Mouse (Mus musculus) hindbrain, embryonic 10.5 days (tissue): Measurements from ENCODE around the gene H60b. TPM values are rescaled to one million over a fixed set of nuclear protein-coding genes. Genes with fewer than 3 reads are reported as not detected.
"Not testable (repeated sequence)": the region's sequence is repeated elsewhere in the genome, so short reads cannot be mapped to it uniquely, and the experiment has no call there.

Experiments used
- DNase-seq: peaks from one replicate; pipeline ENCODE4 v3.0.0-alpha.2; 2017; ENCODE audit warnings: low spot score
- H3K27ac ChIP-seq: fragments of 300-500 bp; sonication (generic); 2 replicates; pipeline ENCODE4 v1.5.1; 2016; ENCODE audit warnings: mild to moderate bottlenecking, moderate library complexity
- H3K27me3 ChIP-seq: fragments of 300-500 bp; sonication (generic); 2 replicates; pipeline ENCODE4 v1.6.1; 2016; ENCODE audit warnings: mild to moderate bottlenecking; ENCODE audit not compliant: poor library complexity, insufficient read depth, severe bottlenecking
- H3K36me3 ChIP-seq: fragments of 300-500 bp; sonication (generic); 2 replicates; pipeline ENCODE4 v1.6.1; 2016; ENCODE audit warnings: mild to moderate bottlenecking, moderate library complexity
- H3K4me1 ChIP-seq: fragments of 300-500 bp; sonication (generic); replicated peaks from 2 replicates; pipeline ENCODE4 v1.6.1; 2016; ENCODE audit warnings: mild to moderate bottlenecking
- H3K4me3 ChIP-seq: fragments of 300-500 bp; sonication (generic); 2 replicates; pipeline ENCODE4 v1.5.1; 2016; ENCODE audit warnings: mild to moderate bottlenecking, moderate library complexity
- H3K9me3 ChIP-seq: fragments of 300-500 bp; sonication (generic); 2 replicates; pipeline ENCODE4 v1.6.1; 2016; ENCODE audit warnings: mild to moderate bottlenecking, moderate library complexity
- WGBS: fragments of 180-500 bp; shearing (Covaris S2); methylation state at CpG from one replicate; pipeline ENCODE4 v1.1.7; 2016; 5-methylcytosine and 5-hydroxymethylcytosine counted together
- polyA plus RNA-seq: library from polyadenylated mRNA; unstranded; fragments of >200 nt; fragmentation: Nextera tagmentation; extraction: Ambion mirVana; gene quantifications from 2 replicates; pipeline ENCODE4 v1.2.1, GENCODE M21; 2016

The H60b gene
- polyA plus RNA-seq: 1.6 and 1.9 TPM in 2 replicates

GRCm38 (mm10) chr10:22158310-22158999 lies at the start of gene H60b, which contains the start of gene Raet1e:
Gene H60b (plus strand): TSS chr10:22158586.
Gene Raet1e (plus strand): TSS chr10:22158569.
- peak; percentile 74 for DNase-seq
- Histone ChIP-seq H3K27me3 (peaks cover 93% of the 10 kb centered on the region), H3K27ac (peak within 1 kb of the TSS; percentile 77), H3K4me3 (peak within 1 kb of the TSS; percentile 56), H3K4me1 (peaks cover 24% of the 10 kb centered on the region)
- not testable (repeated sequence) for H3K36me3 ChIP-seq, H3K9me3 ChIP-seq
- WGBS: under 1% methylated on average over 48 of the region's 48 CpGs

DNA sequence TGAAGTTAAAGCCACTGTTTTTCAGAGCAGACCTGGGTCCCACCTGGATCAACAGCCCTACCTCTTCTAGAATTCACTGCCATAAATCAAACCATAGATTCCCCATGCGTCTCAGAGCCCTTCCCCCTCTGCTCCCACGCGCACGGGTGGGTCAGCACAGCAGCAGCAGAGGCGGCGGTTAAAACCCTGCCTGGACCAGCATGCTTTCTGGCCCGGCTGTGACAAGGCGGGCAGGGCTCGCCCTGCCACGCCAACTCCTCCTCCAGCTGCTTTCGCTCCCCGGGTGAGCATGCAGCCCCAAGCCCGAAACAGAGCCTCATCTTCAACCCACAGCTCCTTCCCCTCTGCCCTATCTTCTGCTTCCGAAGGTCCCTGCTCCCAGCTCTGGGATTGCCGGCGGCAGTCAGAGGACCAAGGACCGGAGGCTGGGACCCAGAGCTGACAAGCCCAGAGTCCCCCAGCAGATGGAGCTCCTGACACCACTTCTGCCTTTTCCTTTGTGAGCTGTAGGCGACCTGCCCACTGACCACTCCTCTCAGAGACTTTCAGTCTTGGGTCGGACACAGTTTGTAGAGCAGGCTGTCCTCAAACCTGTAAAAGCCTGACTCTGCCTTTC lies 17.6 kb upstream of the H60b start:
- DNase-seq: peak; percentile 89
- peaks cover 2% of the 10 kb centered on the region; the same call in 1 of the 2 replicates for H3K36me3 ChIP-seq
- peaks cover 3% of the 10 kb centered on the region for H3K4me1 ChIP-seq
- peak overlapping the region; percentile 83 for H3K27ac ChIP-seq
- peaks cover 6% of the 10 kb centered on the region; the same call in 1 of the 2 replicates for H3K9me3 ChIP-seq
- WGBS: 1% methylated on average over 19 of the region's 19 CpGs
- peak overlapping the region; percentile 57 for H3K4me3 ChIP-seq
- peaks cover 5% of the 10 kb centered on the region; the same call in 1 of the 2 replicates for H3K27me3 ChIP-seq

- not testable (repeated sequence) for H3K4me3 ChIP-seq, H3K27me3 ChIP-seq, H3K27ac ChIP-seq, H3K4me1 ChIP-seq, H3K36me3 ChIP-seq, H3K9me3 ChIP-seq
- peak; percentile 57 for DNase-seq
- WGBS: 88% methylated on average over 1 of the region's 1 CpGs
Measured at GRCm38 (mm10) chr10:22142194-22142593, 16.2 kb upstream of the H60b start.

GRCm38 (mm10) chr10:22142926-22143325 lies 15.5 kb upstream of the H60b start:
- DNase-seq: no peak

DNA sequence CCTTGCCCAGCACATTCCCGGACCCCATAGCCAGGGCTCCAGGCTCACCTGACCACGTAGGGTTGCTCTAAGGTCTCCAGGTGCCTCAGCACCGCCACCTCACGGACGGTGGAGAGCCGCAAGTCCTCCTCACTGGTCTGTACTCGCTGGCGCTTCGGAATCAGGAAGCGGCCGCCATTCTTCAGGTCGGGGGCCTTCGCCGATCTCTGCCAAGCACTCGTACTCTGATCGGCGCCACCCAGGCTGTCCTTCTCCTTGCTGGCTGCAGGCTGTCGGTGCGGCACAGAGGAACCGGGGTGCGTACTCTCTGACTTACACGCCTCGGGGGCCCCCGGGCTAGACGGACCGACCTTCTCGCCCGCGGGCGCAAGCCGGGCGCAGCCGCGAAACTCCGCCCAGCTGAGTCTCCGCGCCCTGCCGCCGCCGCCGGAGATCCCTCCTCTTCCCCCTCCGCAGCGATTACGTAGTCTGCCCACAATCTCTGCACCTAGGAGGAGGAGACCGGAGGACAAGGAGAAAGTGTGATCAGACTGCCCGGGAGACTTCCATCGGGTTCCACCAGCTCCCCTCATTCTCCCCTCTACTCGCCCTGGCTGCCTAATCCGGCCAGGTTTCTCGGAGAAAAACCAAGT lies 9.8 kb upstream of the H60b start:
- H3K9me3 ChIP-seq: no peaks in the 10 kb centered on the region
- peak overlapping the region; percentile 93 for H3K27ac ChIP-seq
- H3K4me3 ChIP-seq: peak overlapping the region; percentile 75
- peaks cover 29% of the 10 kb centered on the region for H3K4me1 ChIP-seq
- peaks cover 10% of the 10 kb centered on the region for H3K36me3 ChIP-seq
- H3K27me3 ChIP-seq: peaks cover 45% of the 10 kb centered on the region
- under 1% methylated on average over 50 of the region's 50 CpGs for WGBS
- peak; percentile 86 for DNase-seq

More at GRCm38 (mm10) chr10:22142926-22143325, 15.5 kb upstream of the H60b start:
- Histone ChIP-seq H3K36me3 (peaks cover 10% of the 10 kb centered on the region), H3K9me3 (peaks cover 3% of the 10 kb centered on the region; the same call in 1 of the 2 replicates), H3K4me1 (peaks cover 3% of the 10 kb centered on the region), H3K4me3 (no peak overlapping the region), H3K27ac (no peak overlapping the region), H3K27me3 (peaks cover 5% of the 10 kb centered on the region; the same call in 1 of the 2 replicates)
- 71% methylated on average over 5 of the region's 5 CpGs for WGBS

- Histone ChIP-seq H3K27ac (peak within 1 kb of the TSS; percentile 93), H3K27me3 (peaks cover 51% of the 10 kb centered on the region), H3K9me3 (no peaks in the 10 kb centered on the region), H3K36me3 (peaks cover 10% of the 10 kb centered on the region), H3K4me1 (peaks cover 32% of the 10 kb centered on the region), H3K4me3 (peak within 1 kb of the TSS; percentile 75)
- WGBS: under 1% methylated on average over 37 of the region's 37 CpGs
- DNase-seq: peak; percentile 69
Measured at GRCm38 (mm10) chr10:22149073-22149690, 9.2 kb upstream of the H60b start, which contains the start of gene E030030I06Rik. Gene E030030I06Rik (minus strand): TSS chr10:22149270.

DNA sequence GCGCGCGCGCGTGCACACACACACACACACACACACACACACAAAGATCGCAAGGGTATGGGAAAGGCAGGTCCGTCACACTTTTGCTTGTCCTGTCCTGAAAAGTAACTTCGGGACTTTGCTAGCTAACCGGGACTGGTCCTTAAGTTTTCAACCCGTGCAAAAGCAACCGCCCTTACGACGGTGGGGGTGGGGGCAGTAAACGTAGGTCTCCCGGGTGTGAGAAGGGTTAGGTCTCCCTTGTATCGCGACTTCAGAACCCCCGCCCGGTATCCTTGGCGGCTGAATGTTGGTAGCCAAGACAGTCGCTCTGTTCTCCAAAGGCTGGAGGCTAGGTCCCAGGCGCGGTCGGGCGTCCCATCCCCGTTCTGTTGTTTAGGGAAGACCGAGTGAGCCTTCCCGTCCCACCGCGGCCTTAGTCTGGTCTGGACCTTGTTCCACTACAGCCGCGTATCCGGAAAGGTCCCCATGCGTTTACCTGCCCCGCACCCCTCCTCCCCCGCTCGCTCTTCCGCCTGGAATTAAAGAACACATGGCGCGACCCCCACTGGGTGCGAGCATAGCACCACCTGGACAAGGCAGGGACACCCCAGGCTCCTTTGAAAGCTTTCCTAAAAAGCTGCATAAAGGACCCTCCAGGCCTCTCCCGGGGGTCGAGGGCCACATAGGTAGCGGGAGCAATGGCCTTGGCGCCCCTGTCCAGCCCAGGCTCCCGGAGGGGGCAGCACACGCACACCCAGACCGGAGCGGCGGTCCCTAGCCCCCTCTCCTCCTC lies 8.5 kb upstream of the H60b start:
- Histone ChIP-seq H3K27me3 (peaks cover 58% of the 10 kb centered on the region), H3K4me1 (peaks cover 34% of the 10 kb centered on the region), H3K9me3 (no peaks in the 10 kb centered on the region), H3K27ac (peak overlapping the region; percentile 93), H3K4me3 (peak overlapping the region; percentile 75), H3K36me3 (peaks cover 10% of the 10 kb centered on the region)
- DNase-seq: peak; percentile 60
- under 1% methylated on average over 50 of the region's 50 CpGs for WGBS

DNA sequence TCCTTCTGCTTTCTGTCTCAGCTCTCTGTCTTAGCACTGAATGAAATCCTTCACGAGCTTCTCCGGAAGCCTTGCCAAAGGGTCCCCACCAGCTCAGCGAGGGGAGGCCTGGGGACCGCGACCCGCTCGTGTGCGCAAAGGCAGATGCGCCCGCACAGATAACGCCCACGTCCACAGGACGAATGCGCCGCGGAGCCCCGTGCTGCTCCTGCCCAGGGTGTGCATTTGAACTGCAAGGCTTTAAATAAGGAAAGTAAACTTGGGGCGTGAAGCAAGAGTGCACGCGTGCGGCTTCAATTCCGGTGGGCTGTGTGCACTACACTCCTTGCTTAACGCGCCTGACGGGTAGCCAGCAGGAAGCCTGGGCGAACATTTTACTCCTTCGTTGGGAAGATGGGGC lies 7.8 kb upstream of the H60b start:
- Histone ChIP-seq H3K27me3 (peaks cover 65% of the 10 kb centered on the region), H3K36me3 (peaks cover 10% of the 10 kb centered on the region), H3K27ac (no peak overlapping the region), H3K4me3 (peak overlapping the region; percentile 75), H3K9me3 (no peaks in the 10 kb centered on the region), H3K4me1 (peaks cover 34% of the 10 kb centered on the region)
- under 1% methylated on average over 27 of the region's 27 CpGs for WGBS
- DNase-seq: peak; percentile 48

DNA sequence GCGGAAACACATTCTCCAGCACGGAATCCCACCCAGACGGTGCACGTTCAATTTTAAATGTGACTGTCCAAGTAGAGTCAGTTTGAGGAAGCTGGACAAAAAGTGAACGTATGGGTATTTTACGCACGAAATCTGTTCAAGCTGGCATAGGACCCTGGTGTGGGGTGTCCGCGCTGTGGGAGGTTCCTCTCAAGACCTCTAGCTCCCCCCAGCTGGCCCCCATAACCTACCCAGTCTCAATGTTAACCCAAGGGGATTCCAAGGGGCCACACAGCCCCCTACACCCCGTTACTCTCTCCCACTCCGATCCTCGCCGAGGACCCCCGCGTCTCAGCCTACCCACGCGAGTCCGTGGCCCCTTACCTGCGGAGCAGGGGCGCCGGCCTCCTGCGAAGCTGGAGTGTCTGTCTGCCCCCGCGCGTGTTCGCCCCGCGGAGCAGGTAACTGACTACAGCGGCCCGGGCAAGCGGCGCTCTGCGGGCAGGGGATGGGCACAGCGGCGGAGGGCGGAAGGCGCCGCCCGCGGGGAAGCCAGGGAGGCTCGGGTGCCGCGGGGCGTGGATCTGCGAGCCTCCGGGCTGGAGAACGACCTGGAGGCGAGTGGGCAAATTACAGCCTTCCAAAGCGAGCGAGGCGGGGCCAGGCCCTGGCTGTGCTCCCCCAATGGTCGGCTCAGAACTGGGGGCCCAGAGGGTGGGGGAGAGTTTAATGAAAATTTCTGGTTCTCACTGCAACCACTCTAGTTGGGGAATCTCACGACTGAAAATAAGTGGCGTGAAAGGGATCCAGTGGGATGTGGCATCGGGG lies 7.1 kb upstream of the H60b start:
- not testable (repeated sequence) for H3K27ac ChIP-seq, H3K36me3 ChIP-seq, H3K9me3 ChIP-seq
- Histone ChIP-seq H3K4me1 (peaks cover 34% of the 10 kb centered on the region), H3K4me3 (peak overlapping the region; percentile 44), H3K27me3 (peaks cover 72% of the 10 kb centered on the region)
- WGBS: under 1% methylated on average over 55 of the region's 55 CpGs
- peak; percentile 27 for DNase-seq

- not testable (repeated sequence) for DNase-seq, H3K36me3 ChIP-seq, H3K27ac ChIP-seq, H3K9me3 ChIP-seq
- Histone ChIP-seq H3K4me1 (peaks cover 34% of the 10 kb centered on the region), H3K4me3 (peak overlapping the region; percentile 44), H3K27me3 (peaks cover 80% of the 10 kb centered on the region)
- WGBS: 3% methylated on average over 11 of the region's 11 CpGs
Measured at GRCm38 (mm10) chr10:22151863-22152640, 6.3 kb upstream of the H60b start.

GRCm38 (mm10) chr10:22153147-22153690 lies 5.2 kb upstream of the H60b start:
- H3K9me3 ChIP-seq, H3K36me3 ChIP-seq, H3K4me3 ChIP-seq, H3K27ac ChIP-seq, DNase-seq: not testable (repeated sequence)
- Histone ChIP-seq H3K27me3 (peaks cover 91% of the 10 kb centered on the region), H3K4me1 (peaks cover 37% of the 10 kb centered on the region)
- WGBS: 11% methylated on average over 7 of the region's 7 CpGs
